Mouse (Mus musculus) heart, embryonic 10.5 days (tissue): ENCODE data around the gene Gm17651. TPM values are rescaled to one million over a fixed set of nuclear protein-coding genes. Genes with fewer than 3 reads are reported as not detected.

ENCODE experiments used
- DNase-seq: peaks from one replicate; pipeline ENCODE4 v3.0.0-alpha.2; 2017; ENCODE audit warnings: low spot score
- H3K27ac ChIP-seq: fragments of 300-500 bp; sonication (generic); 2 replicates; pipeline ENCODE4 v1.5.1; 2016; ENCODE audit warnings: mild to moderate bottlenecking
- H3K27me3 ChIP-seq: fragments of 300-500 bp; sonication (generic); 2 replicates; pipeline ENCODE4 v1.6.1; 2016; ENCODE audit warnings: mild to moderate bottlenecking; ENCODE audit not compliant: poor library complexity, insufficient read depth, severe bottlenecking
- H3K36me3 ChIP-seq: fragments of 300-500 bp; sonication (generic); 2 replicates; pipeline ENCODE4 v1.6.1; 2016; ENCODE audit warnings: mild to moderate bottlenecking, moderate library complexity
- H3K4me1 ChIP-seq: fragments of 300-500 bp; sonication (generic); 2 replicates; pipeline ENCODE4 v1.6.1; 2016; ENCODE audit warnings: mild to moderate bottlenecking
- H3K4me3 ChIP-seq: fragments of 300-500 bp; sonication (generic); 2 replicates; pipeline ENCODE4 v1.5.1; 2016; ENCODE audit warnings: mild to moderate bottlenecking, moderate library complexity
- H3K9me3 ChIP-seq: fragments of 300-500 bp; sonication (generic); 2 replicates; pipeline ENCODE4 v1.6.1; 2016; ENCODE audit warnings: mild to moderate bottlenecking, moderate library complexity
- WGBS: fragments of 180-500 bp; shearing (Covaris S2); methylation state at CpG from one replicate; pipeline ENCODE4 v1.1.7; 2016; 5-methylcytosine and 5-hydroxymethylcytosine counted together
- polyA plus RNA-seq: library from polyadenylated mRNA; unstranded; fragments of >200 nt; fragmentation: Nextera tagmentation; extraction: Ambion mirVana; gene quantifications from 2 replicates; pipeline ENCODE4 v1.2.1, GENCODE M21; 2016

Gm17651 gene
- polyA plus RNA-seq, 1 experiment from 2014 or later = not detected

- 52% methylated on average over 8 of the region's 8 CpGs for WGBS
- peaks cover 68% of the 10 kb centered on the region for H3K36me3 ChIP-seq
- no peaks in the 10 kb centered on the region for H3K9me3 ChIP-seq
- H3K4me3 ChIP-seq = no peak overlapping the region
- peak overlapping the region; percentile 57; the same call in 1 of the 2 replicates for H3K27ac ChIP-seq
- peaks cover 34% of the 10 kb centered on the region for H3K4me1 ChIP-seq
- DNase-seq = no peak
- H3K27me3 ChIP-seq = no peaks in the 10 kb centered on the region
These were observed 8.3 kb downstream of the Gm17651 start for GRCm38 (mm10) chr3:97666154-97666553.

DNA sequence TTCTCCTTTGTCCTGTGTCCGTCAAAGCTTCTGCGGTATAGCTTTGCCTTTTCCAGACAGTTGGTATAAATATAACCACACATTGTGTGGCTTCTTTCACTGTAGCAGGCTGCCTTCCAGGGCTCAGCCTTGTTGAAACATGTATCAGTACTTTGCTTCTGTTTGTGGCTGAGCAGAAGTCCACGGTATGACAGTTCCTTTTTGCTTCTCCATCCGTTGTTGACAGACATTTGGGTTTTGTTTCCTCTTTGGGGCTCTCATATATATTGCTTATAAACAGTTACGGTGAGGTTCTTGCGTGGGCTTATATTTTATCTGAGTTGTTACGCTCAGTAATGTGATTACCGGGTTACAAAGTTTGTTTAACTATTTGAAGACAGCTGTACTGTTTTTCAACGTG lies 9.0 kb downstream of the Gm17651 start:
- Histone ChIP-seq H3K27me3 (no peaks in the 10 kb centered on the region), H3K9me3 (no peaks in the 10 kb centered on the region), H3K27ac (0 out of 2 replicates have a peak overlapping the region, but pooled peaks have one; percentile 57), H3K4me1 (peaks cover 33% of the 10 kb centered on the region), H3K4me3 (no peak overlapping the region), H3K36me3 (peaks cover 63% of the 10 kb centered on the region)
- DNase-seq = no peak
- 77% methylated on average over 9 of the region's 9 CpGs for WGBS

DNA sequence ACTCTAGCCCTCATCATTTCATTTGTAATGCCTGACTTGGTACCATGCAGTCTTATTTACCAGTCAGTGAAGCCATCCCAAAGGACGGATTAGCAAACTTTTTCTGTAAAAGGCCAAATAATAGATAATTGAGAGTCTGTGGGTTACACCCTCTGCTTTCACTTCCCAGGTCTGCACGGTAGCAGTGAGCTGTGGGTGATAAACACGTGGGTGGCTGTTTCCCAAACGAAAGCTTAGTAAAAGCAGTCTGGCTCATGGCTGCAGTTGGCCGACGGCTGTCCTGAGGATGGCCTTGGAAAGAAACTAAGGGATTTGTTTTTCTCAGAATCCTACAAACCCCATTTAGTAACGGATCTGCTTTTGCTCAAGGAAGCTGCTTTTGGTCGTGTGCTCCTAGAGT lies 13.3 kb downstream of the Gm17651 start:
- Histone ChIP-seq H3K4me1 (peaks cover 38% of the 10 kb centered on the region), H3K36me3 (peaks cover 30% of the 10 kb centered on the region)
- 57% methylated on average over 8 of the region's 8 CpGs for WGBS

DNA sequence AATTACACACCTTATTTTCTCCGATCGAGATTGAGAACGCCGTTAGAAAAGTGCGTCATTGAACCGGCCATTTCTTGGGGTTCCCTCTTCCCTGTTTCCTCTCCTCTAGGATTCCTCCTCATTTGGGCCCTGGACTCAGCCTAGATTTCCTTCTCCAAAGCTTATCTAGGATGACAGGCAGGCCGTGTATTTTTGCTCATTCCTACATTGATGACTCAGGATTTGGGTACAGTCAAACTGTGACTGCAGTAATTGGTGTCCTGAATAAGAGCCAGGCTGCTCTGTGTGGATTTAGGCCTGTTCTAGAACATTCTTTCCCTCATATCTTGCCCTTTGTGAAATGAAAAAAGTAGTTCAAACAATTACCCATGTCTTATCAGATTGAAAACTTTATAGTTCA lies 14.7 kb downstream of the Gm17651 start:
- peak overlapping the region; percentile 96; the same call in 1 of the 2 replicates for H3K27ac ChIP-seq
- 80% methylated on average over 7 of the region's 7 CpGs for WGBS
- H3K9me3 ChIP-seq = no peaks in the 10 kb centered on the region

More for the DNA sequence above, 13.3 kb downstream of the Gm17651 start:
- no peak overlapping the region for H3K4me3 ChIP-seq
- no peak for DNase-seq
- no peaks in the 10 kb centered on the region for H3K9me3 ChIP-seq
- H3K27me3 ChIP-seq = no peaks in the 10 kb centered on the region
- no peak overlapping the region for H3K27ac ChIP-seq

DNA sequence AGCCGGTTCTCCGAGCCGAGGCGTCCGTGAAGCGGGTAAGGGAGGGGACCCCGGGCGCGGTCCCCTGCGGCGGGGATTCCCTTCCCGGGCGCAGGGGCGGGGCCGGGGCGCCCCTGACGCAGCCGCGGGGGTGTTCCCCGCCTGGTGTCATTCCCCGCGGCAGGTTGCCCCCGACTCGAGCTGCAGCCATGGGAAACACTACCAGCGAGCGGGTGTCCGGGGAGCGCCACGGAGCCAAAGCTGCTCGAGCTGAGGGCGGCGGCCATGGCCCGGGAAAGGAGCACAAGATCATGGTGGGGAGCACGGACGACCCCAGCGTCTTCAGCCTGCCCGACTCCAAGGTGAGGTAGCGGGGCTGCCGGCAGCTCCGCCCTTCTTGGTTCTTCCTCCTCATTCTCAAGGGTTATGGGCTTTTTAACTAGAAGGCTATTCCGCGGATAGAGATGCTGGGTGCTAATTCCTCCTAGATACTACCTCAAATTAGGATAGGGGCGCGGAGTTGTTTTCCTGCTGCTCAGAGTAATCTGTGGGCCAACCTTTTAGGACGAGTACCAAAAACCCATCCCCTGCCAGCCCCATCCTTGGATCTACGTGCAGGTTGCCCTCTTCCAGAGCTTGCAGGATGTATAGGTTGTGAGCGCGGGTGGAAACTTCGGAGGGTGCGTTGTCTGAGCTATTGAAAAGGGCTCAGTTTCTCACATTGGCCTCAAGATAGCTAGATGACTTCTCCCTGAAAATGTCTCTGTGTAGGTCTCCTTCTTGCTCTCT lies 15.9 kb downstream of the Gm17651 start:
- DNase-seq = peak; percentile 90
- Histone ChIP-seq H3K27me3 (no peaks in the 10 kb centered on the region), H3K36me3 (peaks cover 14% of the 10 kb centered on the region), H3K27ac (peak overlapping the region; percentile 96), H3K4me1 (peaks cover 41% of the 10 kb centered on the region), H3K4me3 (peak overlapping the region; percentile 87), H3K9me3 (no peaks in the 10 kb centered on the region)
- under 1% methylated on average over 50 of the region's 50 CpGs for WGBS

More for the DNA sequence above, 14.7 kb downstream of the Gm17651 start:
- peak overlapping the region; percentile 12 for H3K4me3 ChIP-seq
- peaks cover 41% of the 10 kb centered on the region for H3K4me1 ChIP-seq
- peaks cover 25% of the 10 kb centered on the region for H3K36me3 ChIP-seq
- DNase-seq = no peak
- no peaks in the 10 kb centered on the region for H3K27me3 ChIP-seq

- DNase-seq = peak; percentile 99
- H3K36me3 ChIP-seq = peaks cover 7% of the 10 kb centered on the region
- H3K27ac ChIP-seq = peak within 1 kb of the TSS; percentile 96
- WGBS = 2% methylated on average over 51 of the region's 51 CpGs
- peaks cover 44% of the 10 kb centered on the region for H3K4me1 ChIP-seq
- H3K27me3 ChIP-seq = no peaks in the 10 kb centered on the region
- no peaks in the 10 kb centered on the region for H3K9me3 ChIP-seq
- H3K4me3 ChIP-seq = peak within 1 kb of the TSS; percentile 87
These were observed 16.7 kb downstream of the Gm17651 start, which contains the start of gene Prkab2 for GRCm38 (mm10) chr3:97657655-97658411. TSS of gene Prkab2 (plus strand) at chr3:97658193.

DNA sequence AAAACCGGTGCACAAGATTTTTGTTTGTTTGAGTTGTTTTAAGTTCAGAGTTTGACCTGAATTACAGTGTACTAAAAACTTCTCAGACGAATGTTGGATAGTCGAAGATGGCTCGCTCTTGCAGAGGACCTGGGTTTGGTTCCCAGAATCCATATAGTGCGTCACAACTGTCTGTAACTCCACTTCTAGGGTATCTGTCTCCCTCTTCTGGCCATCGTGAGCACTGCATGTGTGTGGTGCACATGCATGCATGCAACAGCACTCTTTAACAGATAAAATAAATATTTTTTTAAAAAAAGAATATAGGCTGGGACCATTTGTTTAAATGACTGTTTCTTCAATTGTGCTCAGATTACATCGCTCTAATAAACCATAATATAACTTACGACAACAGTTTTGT lies 19.6 kb downstream of the Gm17651 start:
- H3K4me1 ChIP-seq = peaks cover 54% of the 10 kb centered on the region
- 83% methylated on average over 8 of the region's 8 CpGs for WGBS
- no peak for DNase-seq

DNA sequence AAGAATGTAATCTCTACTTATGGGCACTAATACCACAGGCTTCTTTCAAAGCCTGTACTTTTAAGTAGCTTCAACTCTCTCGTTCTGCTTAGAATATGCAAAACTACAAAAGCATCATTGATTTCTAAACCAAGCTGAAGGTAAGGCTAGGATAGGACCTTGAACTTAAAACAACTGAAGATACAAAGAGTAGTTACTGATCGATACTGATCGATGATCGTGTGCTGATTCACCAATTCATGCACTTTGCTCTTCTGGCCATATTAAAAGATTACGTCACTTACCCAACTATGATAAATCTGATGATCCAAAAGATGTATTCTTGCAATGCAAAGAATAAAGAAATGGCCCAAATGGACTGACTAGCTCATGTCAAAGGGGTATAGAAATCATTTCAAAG lies 20.7 kb downstream of the Gm17651 start:
- H3K36me3 ChIP-seq = no peaks in the 10 kb centered on the region
- DNase-seq = no peak
- 82% methylated on average over 5 of the region's 5 CpGs for WGBS
- H3K27me3 ChIP-seq = no peaks in the 10 kb centered on the region
- no peak overlapping the region for H3K4me3 ChIP-seq
- no peak overlapping the region for H3K27ac ChIP-seq
- H3K9me3 ChIP-seq = no peaks in the 10 kb centered on the region
- H3K4me1 ChIP-seq = peaks cover 43% of the 10 kb centered on the region

More for the DNA sequence above, 19.6 kb downstream of the Gm17651 start:
- H3K4me3 ChIP-seq = no peak overlapping the region
- no peaks in the 10 kb centered on the region for H3K27me3 ChIP-seq
- H3K36me3 ChIP-seq = no peaks in the 10 kb centered on the region
- no peaks in the 10 kb centered on the region for H3K9me3 ChIP-seq
- no peak overlapping the region for H3K27ac ChIP-seq

DNA sequence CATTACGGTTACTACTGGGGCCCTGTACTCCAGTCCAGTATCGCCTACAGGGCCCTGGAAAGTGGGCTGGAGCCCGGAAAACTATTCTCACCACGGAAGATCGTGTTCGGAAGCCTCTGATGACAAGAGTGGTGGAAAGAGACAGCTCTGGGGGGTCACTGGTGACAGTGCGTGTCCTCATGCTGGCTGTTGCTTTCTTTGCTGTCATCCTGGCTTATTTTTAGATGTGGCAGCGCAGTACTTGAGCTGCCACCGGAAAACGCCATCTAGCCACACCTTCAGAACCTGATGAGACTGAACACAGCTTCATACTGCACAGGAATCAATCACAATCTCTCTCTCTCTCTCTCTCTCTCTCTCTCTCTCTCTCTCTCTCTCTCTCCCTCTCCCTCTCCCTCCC lies 22.9 kb downstream of the Gm17651 start:
- Histone ChIP-seq H3K9me3 (no peaks in the 10 kb centered on the region), H3K27me3 (no peaks in the 10 kb centered on the region), H3K4me3 (peak overlapping the region; percentile 39), H3K36me3 (no peaks in the 10 kb centered on the region), H3K27ac (peak overlapping the region; percentile 87), H3K4me1 (peaks cover 31% of the 10 kb centered on the region)
- no peak for DNase-seq
- 39% methylated on average over 10 of the region's 10 CpGs for WGBS

- 80% methylated on average over 6 of the region's 6 CpGs for WGBS
These were observed 25.0 kb downstream of the Gm17651 start for GRCm38 (mm10) chr3:97649469-97649868.

GRCm38 (mm10) chr3:97649022-97649421 lies 25.5 kb downstream of the Gm17651 start:
- DNase-seq = no peak
- H3K27ac ChIP-seq = no peak overlapping the region
- H3K4me3 ChIP-seq = no peak overlapping the region
- H3K36me3 ChIP-seq = no peaks in the 10 kb centered on the region
- WGBS = 78% methylated on average over 3 of the region's 3 CpGs
- H3K4me1 ChIP-seq = peaks cover 20% of the 10 kb centered on the region
- no peaks in the 10 kb centered on the region for H3K27me3 ChIP-seq
- H3K9me3 ChIP-seq = no peaks in the 10 kb centered on the region

More at GRCm38 (mm10) chr3:97649469-97649868, 25.0 kb downstream of the Gm17651 start:
- no peaks in the 10 kb centered on the region for H3K9me3 ChIP-seq
- no peak for DNase-seq
- no peaks in the 10 kb centered on the region for H3K36me3 ChIP-seq
- H3K4me3 ChIP-seq = no peak overlapping the region
- no peaks in the 10 kb centered on the region for H3K27me3 ChIP-seq
- peaks cover 20% of the 10 kb centered on the region for H3K4me1 ChIP-seq
- no peak overlapping the region for H3K27ac ChIP-seq

DNA sequence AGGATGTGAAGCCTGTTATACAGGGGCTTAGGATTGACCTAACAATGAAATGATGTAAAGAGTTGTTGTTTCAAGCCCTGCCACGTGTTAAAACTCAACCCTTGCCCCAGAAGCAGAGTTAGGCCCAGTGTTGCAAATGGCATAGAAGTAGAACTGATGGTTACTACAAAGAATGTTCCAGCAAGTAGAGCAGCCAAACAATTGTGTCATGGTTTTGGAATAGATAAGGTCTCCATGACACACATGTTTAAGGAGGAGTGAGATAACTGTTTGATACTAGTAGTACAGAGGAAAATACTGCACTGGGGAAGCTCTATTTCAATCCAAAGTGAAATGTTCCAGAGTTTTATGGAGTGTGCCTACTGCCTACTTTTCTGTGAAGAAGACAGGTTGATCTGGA lies 26.0 kb downstream of the Gm17651 start:
- no peaks in the 10 kb centered on the region for H3K9me3 ChIP-seq
- no peak for DNase-seq
- WGBS = 43% methylated on average over 1 of the region's 1 CpGs

GRCm38 (mm10) chr3:97642001-97642400 lies 32.5 kb downstream of the Gm17651 start:
- no peaks in the 10 kb centered on the region for H3K4me1 ChIP-seq
- H3K9me3 ChIP-seq = no peaks in the 10 kb centered on the region
- no peak for DNase-seq
- H3K36me3 ChIP-seq = no peaks in the 10 kb centered on the region
- H3K27ac ChIP-seq = no peak overlapping the region
- H3K27me3 ChIP-seq = no peaks in the 10 kb centered on the region
- no peak overlapping the region for H3K4me3 ChIP-seq
- 80% methylated on average over 9 of the region's 9 CpGs for WGBS

More for the DNA sequence above, 26.0 kb downstream of the Gm17651 start:
- Histone ChIP-seq H3K27ac (no peak overlapping the region), H3K27me3 (no peaks in the 10 kb centered on the region), H3K4me1 (peaks cover 20% of the 10 kb centered on the region), H3K4me3 (no peak overlapping the region), H3K36me3 (no peaks in the 10 kb centered on the region)
